Mouse (Mus musculus): ENCODE measurements at regions not wholly inside any gene's neighbourhood (a gene's known extent, or its start where the extent isn't known, plus 50 kb on each side); places are given as distances from the start of the nearest gene placed in this dataset.

GRCm38 (mm10) chr12:29222099-29222498 is 306.1 kb upstream of the Myt1l start:
- no peak for DNase-seq

GRCm38 (mm10) chr12:29226001-29226400 is 302.2 kb upstream of the Myt1l start:
- DNase-seq: no peak

GRCm38 (mm10) chr12:29232492-29233447 is 295.4 kb upstream of the Myt1l start:
- no peak for DNase-seq

GRCm38 (mm10) chr12:29236496-29236895 is 291.7 kb upstream of the Myt1l start:
- DNase-seq: no peak

GRCm38 (mm10) chr12:29237516-29237915 is 290.7 kb upstream of the Myt1l start:
- no peak for DNase-seq

- DNase-seq: no peak
Observed at GRCm38 (mm10) chr12:29239482-29239881, 288.7 kb upstream of the Myt1l start.

- DNase-seq: no peak
Observed at GRCm38 (mm10) chr12:29239975-29240374, 288.2 kb upstream of the Myt1l start.

GRCm38 (mm10) chr12:29243087-29243486 is 285.1 kb upstream of the Myt1l start:
- no peak for DNase-seq

- no peak for DNase-seq
Observed at GRCm38 (mm10) chr12:29246041-29246440, 282.1 kb upstream of the Myt1l start.

- no peak for DNase-seq
Observed at GRCm38 (mm10) chr12:29247356-29247755, 280.8 kb upstream of the Myt1l start.

- DNase-seq: no peak
Observed at GRCm38 (mm10) chr12:29248459-29248858, 279.7 kb upstream of the Myt1l start.

- DNase-seq: no peak
Observed at GRCm38 (mm10) chr12:29256103-29256502, 272.1 kb upstream of the Myt1l start.

GRCm38 (mm10) chr12:29257011-29257734 is 271.0 kb upstream of the Myt1l start:
- no peak for DNase-seq

- DNase-seq: no peak
Observed at GRCm38 (mm10) chr12:29257735-29258547, 270.2 kb upstream of the Myt1l start.

- no peak for DNase-seq
Observed at GRCm38 (mm10) chr12:29258548-29258874, 269.7 kb upstream of the Myt1l start.

- DNase-seq: no peak
Observed at GRCm38 (mm10) chr12:29258966-29259365, 269.2 kb upstream of the Myt1l start.

- no peak for DNase-seq
Observed at GRCm38 (mm10) chr12:29274166-29274565, 254.0 kb upstream of the Myt1l start.

GRCm38 (mm10) chr12:29275676-29276075 is 252.5 kb upstream of the Myt1l start:
- DNase-seq: no peak

- DNase-seq: no peak
Observed at GRCm38 (mm10) chr12:29279631-29280080, 248.5 kb upstream of the Myt1l start.

GRCm38 (mm10) chr12:29280081-29280788 is 247.9 kb upstream of the Myt1l start:
- DNase-seq: no peak

- DNase-seq: no peak
Observed at GRCm38 (mm10) chr12:29280861-29281630, 247.1 kb upstream of the Myt1l start.

GRCm38 (mm10) chr12:29288801-29289200 is 239.4 kb upstream of the Myt1l start:
- DNase-seq: no peak

Data from thymus, postnatal 36 days (tissue).